Mouse (Mus musculus): ENCODE results near the gene Hcar1.

Gene Hcar1

DNA sequence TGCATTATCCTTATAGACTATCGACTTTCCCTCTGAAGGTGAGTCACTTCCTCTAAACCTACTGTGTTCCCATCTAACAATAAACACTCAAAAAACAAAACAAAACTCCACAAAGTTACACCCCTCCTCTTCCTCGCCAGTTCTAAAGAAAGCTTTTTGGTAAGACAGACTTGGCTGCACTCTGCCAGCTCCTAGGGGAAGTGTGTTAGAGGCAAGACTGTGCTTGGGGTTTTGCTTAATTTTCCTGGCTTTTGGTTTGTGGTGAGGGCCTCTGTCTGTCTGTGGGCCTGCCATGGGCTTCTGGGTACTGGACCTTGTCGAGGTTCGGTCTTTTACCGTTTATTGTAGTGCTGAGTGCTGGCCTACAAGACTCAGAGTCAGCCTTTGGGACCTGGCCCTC is 5.6 kb downstream of the Hcar1 start:
- in situ Hi-C loops (cut with MboI; ENCODE audit: low pct_unique_long_range_greater_than_20kb in 1 of 2, low sequenced_read_pairs in 2 of 2, unreplicated experiment in 1 of 2), result no loop called here

DNA sequence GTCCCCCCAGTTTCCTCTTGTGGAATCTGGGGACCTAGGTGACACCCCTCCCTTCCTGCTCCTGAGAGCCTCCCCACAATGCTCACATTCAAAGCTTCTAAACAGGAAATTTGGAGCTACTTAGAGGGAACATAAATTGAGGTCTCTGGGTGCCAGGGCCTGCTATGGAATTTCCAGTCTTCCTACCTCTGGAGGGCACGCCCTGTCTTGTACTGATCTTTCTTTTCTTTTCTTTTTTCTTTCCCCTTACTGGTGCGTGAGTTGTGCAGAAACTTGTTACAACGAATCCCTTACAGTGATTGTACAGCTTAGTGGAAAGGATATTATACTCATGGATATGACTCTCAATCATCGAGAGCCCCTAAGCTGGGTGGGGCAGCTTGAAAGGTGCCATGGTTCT is 10.2 kb downstream of the Hcar1 start:
- in situ Hi-C loops (cut with MboI; ENCODE audit: low pct_unique_long_range_greater_than_20kb in 1 of 2, low sequenced_read_pairs in 2 of 2, unreplicated experiment in 1 of 2), result no loop called here

DNA sequence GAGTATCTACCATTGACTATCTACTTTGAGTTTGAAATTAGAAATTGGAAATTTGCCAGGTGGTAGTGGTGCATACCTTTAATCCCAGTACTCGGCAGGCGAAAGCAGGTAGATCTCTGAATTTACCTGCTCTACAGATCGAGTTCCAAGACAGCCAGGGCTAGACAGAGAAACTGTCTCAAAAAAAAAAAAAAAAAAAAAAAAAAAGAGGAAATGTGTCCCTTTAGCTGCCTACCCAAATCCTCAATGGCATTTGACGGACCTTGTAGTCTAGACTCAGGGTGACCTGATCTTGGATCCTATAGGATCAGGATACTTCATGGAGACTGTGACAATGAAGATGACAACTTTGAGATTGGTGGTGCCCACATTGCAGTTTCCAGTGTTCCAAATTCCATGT is 13.4 kb downstream of the Hcar1 start:
- in situ Hi-C loops (cut with MboI; ENCODE audit: low pct_unique_long_range_greater_than_20kb in 1 of 2, low sequenced_read_pairs in 2 of 2, unreplicated experiment in 1 of 2), result no loop called here

DNA sequence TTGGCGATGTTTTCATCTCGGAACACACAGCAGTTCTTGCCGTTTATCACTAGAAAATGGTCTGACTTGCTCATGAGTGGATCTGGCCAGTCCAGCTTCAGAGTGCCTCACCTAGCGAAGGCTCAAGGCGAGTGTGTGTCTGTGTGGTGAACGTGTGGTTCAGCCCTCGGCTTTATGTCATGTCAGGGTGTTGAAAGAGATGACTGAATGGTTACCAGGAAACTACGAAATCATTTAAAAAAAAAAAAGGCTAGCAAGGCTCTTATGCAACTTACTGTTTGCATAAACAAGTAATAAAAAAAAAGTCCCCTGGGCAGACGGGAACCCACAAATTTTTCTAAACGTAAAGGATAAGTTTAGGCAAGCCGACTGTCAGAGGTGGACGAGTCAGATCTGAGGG is 14.5 kb downstream of the Hcar1 start, which contains the start of gene Hcar2:
Gene Hcar2 (minus strand): TSS at position 135 of the 400 bp plus-strand sequence.
- in situ Hi-C loops (cut with MboI; ENCODE audit: low pct_unique_long_range_greater_than_20kb in 1 of 2, low sequenced_read_pairs in 2 of 2, unreplicated experiment in 1 of 2), result no loop called here

DNA sequence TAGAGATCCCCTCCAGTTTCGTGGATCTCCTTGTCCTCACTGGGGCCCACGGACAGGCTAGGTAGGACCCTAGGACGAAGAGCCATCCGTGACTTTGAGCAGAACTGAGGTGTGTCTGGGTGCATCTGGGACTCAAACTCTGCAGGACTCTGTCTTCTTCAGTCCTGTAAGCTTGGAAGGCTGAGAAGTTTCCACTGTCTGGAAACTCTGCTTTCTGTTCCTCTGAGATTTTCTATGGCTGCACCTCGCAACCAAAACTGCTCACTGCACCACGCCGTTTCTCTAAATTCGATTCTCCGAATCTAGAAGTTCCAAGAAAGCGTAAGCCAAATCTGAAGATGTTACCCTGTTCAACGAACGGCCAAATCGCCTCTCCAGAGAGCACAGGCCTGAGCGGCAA is 15.9 kb downstream of the Hcar1 start:
- in situ Hi-C loops (cut with MboI; ENCODE audit: low pct_unique_long_range_greater_than_20kb in 1 of 2, low sequenced_read_pairs in 2 of 2, unreplicated experiment in 1 of 2), result no loop called here

DNA sequence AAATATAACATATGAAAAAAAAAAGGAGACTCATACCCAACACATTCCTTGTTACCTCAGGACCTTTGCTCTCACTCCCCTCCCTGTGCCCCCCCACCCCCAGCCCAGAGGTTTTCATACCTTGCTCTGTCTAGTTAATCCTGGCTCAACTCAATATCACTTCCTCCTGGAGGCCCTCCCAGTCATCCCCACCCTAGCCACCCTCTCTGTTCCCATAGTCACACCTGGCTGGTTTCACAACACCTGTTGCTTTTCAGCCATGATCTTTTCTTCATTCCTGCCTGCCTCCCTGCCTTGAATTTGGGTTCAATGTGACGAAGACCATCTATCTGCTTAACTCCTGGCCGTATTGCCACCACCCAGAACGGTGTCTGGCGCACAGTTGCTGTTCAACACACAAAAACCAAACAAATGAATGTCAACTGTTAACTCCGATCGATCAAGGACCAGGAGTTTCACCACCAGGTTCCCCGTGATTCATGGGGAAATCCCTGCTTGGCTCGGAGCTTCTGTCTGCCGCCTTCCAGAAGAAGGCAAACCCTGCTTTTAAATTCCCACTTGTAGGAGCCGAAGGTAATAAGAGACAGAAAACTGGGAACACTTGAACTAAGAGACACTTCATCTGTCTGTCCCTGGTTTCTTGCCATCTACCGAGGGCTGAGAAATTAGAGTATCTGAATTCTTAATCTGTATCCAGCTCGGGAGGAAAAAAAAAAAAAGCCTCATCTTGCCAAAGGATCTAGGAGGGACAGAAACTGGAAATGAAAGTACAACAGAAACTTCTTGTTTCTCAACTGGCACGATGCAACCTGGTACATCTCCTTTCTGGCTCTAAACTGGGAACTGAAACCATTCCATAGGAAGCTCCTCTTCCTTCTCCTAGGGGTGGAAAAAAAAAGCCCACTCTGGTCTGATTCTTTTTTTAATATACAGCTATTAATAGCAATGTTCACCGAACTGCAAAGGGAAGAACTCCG is 17.2 kb downstream of the Hcar1 start:
- in situ Hi-C loops (cut with MboI; ENCODE audit: low pct_unique_long_range_greater_than_20kb in 1 of 2, low sequenced_read_pairs in 2 of 2, unreplicated experiment in 1 of 2), result no loop called here

DNA sequence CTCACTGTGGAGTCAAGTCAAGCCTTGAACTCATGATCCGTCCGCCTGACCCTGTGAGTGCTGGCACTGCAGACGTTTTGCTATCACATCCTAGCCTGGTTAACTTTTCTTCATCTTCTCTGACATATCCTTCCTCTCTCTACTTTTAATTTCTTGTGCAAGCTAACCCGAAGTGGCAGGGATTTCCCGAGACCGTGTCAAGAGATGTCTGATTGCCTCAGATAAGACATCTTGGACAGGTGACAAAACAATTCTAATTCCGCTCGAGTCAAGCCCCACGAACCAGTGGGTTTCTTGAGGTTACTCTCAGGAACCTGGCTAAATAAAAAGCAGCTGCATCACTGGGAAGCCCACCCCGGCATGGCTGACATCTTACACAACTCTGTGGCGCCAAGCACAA is 21.0 kb downstream of the Hcar1 start:
- in situ Hi-C loops (cut with MboI; ENCODE audit: low pct_unique_long_range_greater_than_20kb in 1 of 2, low sequenced_read_pairs in 2 of 2, unreplicated experiment in 1 of 2), result no loop called here

DNA sequence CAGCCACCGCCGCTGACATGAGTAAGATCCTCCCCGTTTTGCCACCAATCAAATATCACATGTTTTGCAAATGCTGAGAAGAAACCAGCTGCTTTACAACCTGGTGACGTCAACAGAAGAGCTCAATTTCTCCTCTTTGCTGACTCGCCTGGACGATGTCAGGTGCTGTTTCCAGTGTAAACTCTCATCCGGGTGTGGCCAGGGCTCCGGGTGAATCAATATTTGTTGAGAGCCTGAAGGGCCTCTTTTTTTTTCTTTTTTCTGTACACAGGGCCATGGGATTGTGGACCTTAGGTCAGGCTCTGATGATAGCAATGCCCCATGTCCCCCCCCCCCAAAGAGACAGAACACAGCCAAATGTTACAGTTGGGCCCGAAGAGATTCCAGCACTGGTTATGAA is 25.3 kb downstream of the Hcar1 start:
- in situ Hi-C loops (cut with MboI; ENCODE audit: low pct_unique_long_range_greater_than_20kb in 1 of 2, low sequenced_read_pairs in 2 of 2, unreplicated experiment in 1 of 2), result no loop called here

DNA sequence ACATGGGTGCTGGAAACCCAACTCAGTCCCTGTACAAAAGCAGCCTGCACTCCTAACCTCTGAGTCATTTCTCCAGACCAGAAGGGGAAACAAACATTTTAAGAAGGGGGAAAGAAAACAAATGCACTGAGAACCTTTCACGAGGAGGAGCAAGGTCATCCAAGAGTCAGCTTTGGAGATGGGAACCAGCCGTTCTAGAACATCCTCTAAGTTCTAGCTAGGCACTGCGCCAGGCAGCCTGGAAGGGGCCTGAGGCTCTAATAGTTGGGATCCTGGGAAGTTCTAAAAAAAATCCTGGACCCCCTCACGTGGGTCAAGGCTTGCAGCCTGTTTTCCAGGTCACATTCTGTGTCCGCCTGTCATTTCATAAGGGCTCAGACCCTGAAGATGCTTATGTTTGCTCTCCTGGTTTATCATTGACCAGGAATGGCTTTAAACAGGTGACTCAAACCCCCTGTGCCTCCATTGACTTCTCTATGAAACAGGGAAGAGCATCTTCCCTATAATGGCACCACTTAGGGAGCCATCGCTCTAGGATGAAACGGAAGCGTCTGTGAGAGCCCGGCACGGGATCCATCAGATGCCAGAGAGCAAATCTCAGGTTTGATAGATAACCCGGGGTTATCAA is 25.8 kb downstream of the Hcar1 start:
- in situ Hi-C loops (cut with MboI; ENCODE audit: low pct_unique_long_range_greater_than_20kb in 1 of 2, low sequenced_read_pairs in 2 of 2, unreplicated experiment in 1 of 2), result no loop called here

DNA sequence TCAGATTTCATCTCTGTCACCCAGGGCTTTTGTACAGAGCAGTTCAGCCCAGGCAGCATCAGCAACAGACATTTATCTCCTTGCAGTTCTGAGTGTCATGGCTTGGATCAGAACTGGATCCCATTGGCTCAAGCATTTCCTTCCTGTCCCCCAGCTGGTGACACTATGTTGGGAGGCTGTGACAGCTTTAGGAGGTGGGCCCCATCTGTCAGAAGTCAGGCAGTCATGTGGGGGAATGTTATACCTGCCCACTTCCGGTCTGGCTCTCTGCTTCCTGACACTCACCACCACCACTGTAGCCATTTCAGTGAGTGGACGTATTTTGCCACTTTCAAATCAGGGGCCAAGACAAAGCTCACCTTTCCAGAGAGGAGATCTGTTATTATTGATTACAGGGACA is 28.4 kb downstream of the Hcar1 start:
- in situ Hi-C loops (cut with MboI; ENCODE audit: low pct_unique_long_range_greater_than_20kb in 1 of 2, low sequenced_read_pairs in 2 of 2, unreplicated experiment in 1 of 2), result no loop called here

DNA sequence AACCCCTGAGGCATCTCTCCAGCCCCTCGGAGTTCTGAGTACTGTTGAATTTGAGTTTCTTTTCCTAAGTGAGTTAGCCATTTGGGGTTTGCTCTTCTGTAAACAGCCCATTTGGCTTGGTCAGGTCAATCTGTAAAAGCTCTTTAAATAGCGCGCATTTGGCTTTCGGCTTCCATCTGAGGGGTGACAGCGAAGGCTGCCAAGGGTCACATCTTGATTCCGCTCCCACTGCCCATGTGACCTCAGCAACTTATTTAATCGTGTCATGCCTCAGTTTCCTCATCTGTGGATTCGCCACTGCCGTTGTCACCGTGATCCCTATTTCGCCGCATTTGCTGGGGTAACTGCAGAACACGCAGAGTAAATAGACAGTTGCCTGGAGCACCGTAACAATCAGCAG is 35.5 kb downstream of the Hcar1 start:
- in situ Hi-C loops (cut with MboI; ENCODE audit: low pct_unique_long_range_greater_than_20kb in 1 of 2, low sequenced_read_pairs in 2 of 2, unreplicated experiment in 1 of 2), result no loop called here

DNA sequence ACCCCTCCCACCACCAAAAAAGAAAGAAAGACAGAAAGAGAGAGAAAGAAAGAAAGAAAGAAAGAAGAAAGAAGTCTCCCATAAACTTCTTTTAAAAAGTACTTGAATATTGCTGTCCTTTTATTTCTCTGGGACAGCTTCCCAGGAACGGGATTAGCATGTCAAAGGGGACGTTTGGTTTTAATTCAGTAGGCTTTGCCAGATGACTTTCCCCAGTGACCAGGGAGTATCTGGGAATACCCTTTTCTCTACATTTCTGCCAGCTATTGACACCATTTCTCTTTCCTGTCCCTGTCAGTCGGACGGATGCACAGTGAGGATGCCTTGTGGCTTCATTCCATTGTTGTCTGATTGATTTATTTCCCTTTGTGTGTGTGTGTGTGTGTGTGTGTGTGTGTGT is 36.0 kb downstream of the Hcar1 start:
- in situ Hi-C loops (cut with MboI; ENCODE audit: low pct_unique_long_range_greater_than_20kb in 1 of 2, low sequenced_read_pairs in 2 of 2, unreplicated experiment in 1 of 2), result no loop called here

DNA sequence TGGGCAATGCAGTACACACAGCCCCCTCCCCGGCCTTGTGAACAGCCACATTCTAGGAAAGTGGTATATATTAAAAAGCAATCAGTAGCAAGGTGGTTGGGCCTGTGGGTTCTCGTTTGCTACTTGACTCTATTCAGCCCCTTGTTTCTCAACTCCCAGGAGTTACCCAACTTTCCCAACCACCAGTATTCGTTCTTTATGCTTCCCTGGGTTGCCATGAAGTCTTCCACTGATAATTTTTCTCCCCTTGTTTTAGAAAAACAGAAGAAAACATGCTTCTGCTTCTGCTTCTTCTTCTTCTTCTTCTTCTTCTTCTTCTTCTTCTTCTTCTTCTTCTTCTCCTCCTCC is 36.9 kb downstream of the Hcar1 start:
- in situ Hi-C loops (cut with MboI; ENCODE audit: low pct_unique_long_range_greater_than_20kb in 1 of 2, low sequenced_read_pairs in 2 of 2, unreplicated experiment in 1 of 2), result no loop called here

DNA sequence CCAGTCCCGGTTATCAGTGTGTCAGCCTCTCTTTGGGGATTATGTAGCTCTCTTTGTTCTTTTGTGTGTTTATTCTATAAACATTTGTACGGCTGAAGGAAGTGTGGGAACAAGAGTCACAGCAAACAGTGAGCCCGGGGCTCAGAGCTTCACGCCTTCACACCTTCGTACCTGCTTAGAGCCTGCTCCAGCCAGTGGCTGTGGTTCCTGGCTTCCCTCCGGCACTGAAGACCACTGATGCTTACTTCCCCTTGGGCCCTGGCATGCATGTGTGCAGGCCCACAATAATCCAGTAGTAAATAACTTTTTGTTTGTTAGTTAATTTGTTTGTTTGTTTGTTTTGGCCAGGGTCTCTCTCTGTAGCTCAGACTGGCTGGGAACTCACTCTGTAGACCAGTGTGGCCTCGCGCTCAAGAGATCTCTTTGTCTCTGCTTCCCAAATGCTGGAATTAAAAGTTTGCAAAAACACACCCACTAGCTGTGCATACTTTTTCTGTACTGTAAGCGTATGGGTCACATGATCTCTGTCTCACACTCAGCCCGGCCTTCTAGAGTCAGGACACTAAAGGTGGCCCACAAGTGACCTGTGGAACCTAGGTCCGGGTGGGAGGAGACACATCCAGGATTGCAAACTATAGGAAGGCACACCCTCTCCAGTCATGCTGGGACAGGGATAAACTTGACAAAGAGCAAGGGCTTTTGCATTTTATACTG is 37.4 kb downstream of the Hcar1 start:
- in situ Hi-C loops (cut with MboI; ENCODE audit: low pct_unique_long_range_greater_than_20kb in 1 of 2, low sequenced_read_pairs in 2 of 2, unreplicated experiment in 1 of 2), result no loop called here

DNA sequence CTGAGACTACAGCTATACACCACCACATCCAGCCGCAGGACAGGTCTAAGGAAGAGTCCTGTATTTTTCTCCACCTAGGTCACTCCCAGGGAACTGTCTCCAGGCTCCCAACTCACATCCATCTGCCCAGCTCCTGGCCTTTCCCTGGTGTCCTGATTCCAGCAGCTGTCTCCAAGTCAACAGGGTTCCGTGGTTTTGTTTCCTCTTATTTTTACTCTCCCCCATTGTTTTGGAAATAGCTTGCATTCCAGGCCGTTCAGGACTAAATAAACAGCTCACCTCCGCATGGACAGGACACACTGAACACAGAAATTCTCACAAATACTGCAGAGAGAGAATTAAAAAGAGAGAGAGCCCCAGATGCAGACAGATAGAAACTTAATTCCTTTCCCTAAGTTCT is 42.4 kb downstream of the Hcar1 start:
- in situ Hi-C loops (cut with MboI; ENCODE audit: low pct_unique_long_range_greater_than_20kb in 1 of 2, low sequenced_read_pairs in 2 of 2, unreplicated experiment in 1 of 2), result no loop called here

DNA sequence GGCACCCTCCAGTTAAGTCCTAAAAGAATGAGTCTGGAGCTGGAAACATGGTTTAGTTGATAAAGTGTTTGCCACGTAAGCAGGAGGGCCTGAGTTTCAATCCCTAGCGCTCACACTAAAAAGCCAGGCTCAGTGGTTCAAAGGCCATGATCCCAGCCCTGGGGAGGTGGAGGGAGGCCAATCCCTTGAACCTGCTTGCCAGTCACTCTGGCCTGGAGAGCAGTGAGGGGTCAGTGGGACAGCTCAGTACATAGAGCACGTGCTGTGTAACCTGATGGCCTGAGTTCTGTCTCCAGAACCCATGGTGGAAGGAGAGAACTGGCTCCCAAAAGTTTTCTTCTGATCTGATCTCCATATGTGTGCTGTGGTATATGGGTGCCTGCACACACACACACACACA is 45.0 kb downstream of the Hcar1 start:
- in situ Hi-C loops (cut with MboI; ENCODE audit: low pct_unique_long_range_greater_than_20kb in 1 of 2, low sequenced_read_pairs in 2 of 2, unreplicated experiment in 1 of 2), result no loop called here

DNA sequence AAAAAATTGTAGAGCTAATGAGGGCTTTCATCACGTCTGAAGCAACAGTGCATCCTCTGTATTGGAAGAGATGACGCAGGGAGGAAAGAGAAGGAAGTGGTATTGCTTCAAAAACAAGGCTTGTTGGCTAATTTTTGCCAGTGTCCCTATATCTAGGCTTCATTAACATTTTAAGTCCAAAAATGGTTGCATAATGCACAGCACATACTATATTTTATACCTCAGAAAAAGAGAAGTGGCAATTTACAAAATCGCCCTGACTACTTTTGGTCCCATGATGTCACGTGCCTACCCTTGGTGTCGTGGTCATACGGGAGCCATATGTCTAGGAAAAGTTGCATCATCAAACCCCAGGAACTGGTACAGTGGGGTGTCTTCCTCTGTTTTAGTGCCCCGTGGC is 47.5 kb downstream of the Hcar1 start:
- in situ Hi-C loops (cut with MboI; ENCODE audit: low pct_unique_long_range_greater_than_20kb in 1 of 2, low sequenced_read_pairs in 2 of 2, unreplicated experiment in 1 of 2), result no loop called here

DNA sequence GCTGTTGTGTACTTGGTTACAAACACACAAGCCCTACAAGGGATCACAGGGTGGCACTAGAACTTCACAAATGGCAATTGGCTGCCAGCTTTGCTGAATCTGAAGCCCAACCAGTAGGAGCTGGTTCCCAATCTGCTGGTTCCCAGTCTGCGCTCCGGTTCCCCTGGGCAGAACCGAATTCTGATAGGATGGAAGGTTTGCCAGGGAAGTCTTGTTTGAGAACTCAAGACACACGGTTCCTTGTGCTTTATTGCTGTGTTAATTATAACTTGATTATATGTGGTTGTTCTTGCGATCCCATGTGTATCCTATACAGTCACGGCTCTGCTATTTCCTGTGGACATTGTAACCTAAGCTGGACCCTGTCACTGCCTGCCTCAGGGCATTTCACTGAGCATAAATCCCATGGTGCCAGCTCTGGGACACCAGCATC is 52.1 kb downstream of the Hcar1 start:
- in situ Hi-C loops (cut with MboI; ENCODE audit: low pct_unique_long_range_greater_than_20kb in 1 of 2, low sequenced_read_pairs in 2 of 2, unreplicated experiment in 1 of 2), result no loop called here

Measured in mouse embryonic stem cell (cell line).